Comparison of ENCODE assay signal across 8 mouse cellular contexts in genomic region chr5:125134391-125134790, GRCm38 (mm10). TPM values are rescaled to one million over a fixed set of nuclear protein-coding genes. Genes with fewer than 3 reads are reported as not detected.
DNase-seq lines count a peak whose midpoint lies in the region; ATAC-seq lines count a peak whose summit lies in the region.

No protein-coding gene starts in this region.

- 44% methylated on average over 7 of the region's 7 CpGs for WGBS in neural tube, embryonic 11.5 days
- WGBS in embryonic facial prominence, embryonic 12.5 days: 36% methylated on average over 7 of the region's 7 CpGs
- WGBS in hindbrain, embryonic 13.5 days: 18% methylated on average over 7 of the region's 7 CpGs
- WGBS in midbrain, embryonic 15.5 days: 21% methylated on average over 7 of the region's 7 CpGs
- 58% methylated on average over 7 of the region's 7 CpGs for WGBS in liver, embryonic 11.5 days

- no peak overlapping the region for H3K9ac ChIP-seq in neural tube, embryonic 11.5 days (ENCODE audit: low read length)
- no peak overlapping the region for H3K9ac ChIP-seq in embryonic facial prominence, embryonic 12.5 days
- peak overlapping the region; percentile 46 for H3K9ac ChIP-seq in hindbrain, embryonic 13.5 days
- no peak overlapping the region for H3K9ac ChIP-seq in midbrain, embryonic 15.5 days
- H3K9ac ChIP-seq in liver, embryonic 11.5 days (ENCODE audit: low read depth, low read length): no peak overlapping the region

- peak overlapping the region; percentile 76 for H3K27ac ChIP-seq in neural tube, embryonic 11.5 days (ENCODE audit: low read depth, low read length)
- H3K27ac ChIP-seq in embryonic facial prominence, embryonic 12.5 days: peak overlapping the region; percentile 85
- H3K27ac ChIP-seq in hindbrain, embryonic 13.5 days: peak overlapping the region; percentile 93
- peak overlapping the region; percentile 78 for H3K27ac ChIP-seq in midbrain, embryonic 15.5 days
- no peak overlapping the region for H3K27ac ChIP-seq in liver, embryonic 11.5 days (ENCODE audit: low read depth, low read length)

- H3K9me3 ChIP-seq in neural tube, embryonic 11.5 days (ENCODE audit: control insufficient read depth, low read length): no peaks in the 10 kb centered on the region
- H3K9me3 ChIP-seq in embryonic facial prominence, embryonic 12.5 days: no peaks in the 10 kb centered on the region
- no peaks in the 10 kb centered on the region for H3K9me3 ChIP-seq in hindbrain, embryonic 13.5 days
- H3K9me3 ChIP-seq in midbrain, embryonic 15.5 days: no peaks in the 10 kb centered on the region
- H3K9me3 ChIP-seq in liver, embryonic 11.5 days (ENCODE audit: control insufficient read depth, low read length): no peaks in the 10 kb centered on the region

- peak overlapping the region; percentile 16; the same call in 1 of the 2 replicates for H3K4me2 ChIP-seq in neural tube, embryonic 11.5 days (ENCODE audit: low read depth)
- H3K4me2 ChIP-seq in embryonic facial prominence, embryonic 12.5 days (replicated peaks): no peak overlapping the region
- 0 out of 2 replicates have a peak overlapping the region, but pooled peaks have one; percentile 15 for H3K4me2 ChIP-seq in hindbrain, embryonic 13.5 days
- no peak overlapping the region for H3K4me2 ChIP-seq in midbrain, embryonic 15.5 days
- H3K4me2 ChIP-seq in liver, embryonic 11.5 days: no peak overlapping the region

- peak; percentile 35 for DNase-seq in neural tube, embryonic 11.5 days (ENCODE audit: low spot score)
- DNase-seq in neural tube, embryonic 10.5 days (ENCODE audit: extremely low spot score, low spot score): no peak
- DNase-seq in liver, embryonic 11.5 days (ENCODE audit: low spot score): no peak
- no peak for DNase-seq in left cerebral cortex, adult 9 months (ENCODE audit: low spot score in 2 of 2)

- no peak overlapping the region for H3K4me3 ChIP-seq in neural tube, embryonic 11.5 days (ENCODE audit: low read depth, low read length)
- H3K4me3 ChIP-seq in embryonic facial prominence, embryonic 12.5 days: no peak overlapping the region
- H3K4me3 ChIP-seq in hindbrain, embryonic 13.5 days: no peak overlapping the region
- no peak overlapping the region for H3K4me3 ChIP-seq in midbrain, embryonic 15.5 days
- no peak overlapping the region for H3K4me3 ChIP-seq in liver, embryonic 11.5 days (ENCODE audit: low read depth, low read length)

- ATAC-seq in neural tube, embryonic 11.5 days (ENCODE audit: insufficient read depth, low FRiP score, low TSS enrichment): peak; percentile 21; the same call in 1 of the 2 replicates
- no peak for ATAC-seq in embryonic facial prominence, embryonic 12.5 days (ENCODE audit: insufficient number of reproducible peaks, insufficient read depth, low FRiP score, low TSS enrichment)
- peak; percentile 34 for ATAC-seq in hindbrain, embryonic 13.5 days (ENCODE audit: low FRiP score)
- peak; percentile 21; the same call in 1 of the 2 replicates for ATAC-seq in midbrain, embryonic 15.5 days (replicated peaks)
- ATAC-seq in liver, embryonic 11.5 days (replicated peaks; ENCODE audit: low FRiP score): no peak
- no peak for ATAC-seq in activated CD4-positive, CD25-positive, alpha-beta regulatory T cell, adult 4 months

- no peaks in the 10 kb centered on the region for H3K36me3 ChIP-seq in neural tube, embryonic 11.5 days (ENCODE audit: control insufficient read depth, insufficient read depth, low read length)
- H3K36me3 ChIP-seq in embryonic facial prominence, embryonic 12.5 days: peaks cover 6% of the 10 kb centered on the region; the same call in 1 of the 2 replicates
- H3K36me3 ChIP-seq in hindbrain, embryonic 13.5 days: no peaks in the 10 kb centered on the region
- H3K36me3 ChIP-seq in midbrain, embryonic 15.5 days (replicated peaks): no peaks in the 10 kb centered on the region
- H3K36me3 ChIP-seq in liver, embryonic 11.5 days (ENCODE audit: control insufficient read depth, insufficient read depth, low read length): no peaks in the 10 kb centered on the region

- H3K4me1 ChIP-seq in neural tube, embryonic 11.5 days (ENCODE audit: control insufficient read depth, insufficient read depth, low read length): peaks cover 73% of the 10 kb centered on the region
- peaks cover 91% of the 10 kb centered on the region for H3K4me1 ChIP-seq in embryonic facial prominence, embryonic 12.5 days
- H3K4me1 ChIP-seq in hindbrain, embryonic 13.5 days (replicated peaks): peaks cover 97% of the 10 kb centered on the region
- H3K4me1 ChIP-seq in midbrain, embryonic 15.5 days: peaks cover 76% of the 10 kb centered on the region
- H3K4me1 ChIP-seq in liver, embryonic 11.5 days (replicated peaks; ENCODE audit: control insufficient read depth, insufficient read depth, low read length): peaks cover 52% of the 10 kb centered on the region

- H3K27me3 ChIP-seq in neural tube, embryonic 11.5 days (ENCODE audit: control insufficient read depth, insufficient read depth, low read length): no peaks in the 10 kb centered on the region
- no peaks in the 10 kb centered on the region for H3K27me3 ChIP-seq in embryonic facial prominence, embryonic 12.5 days
- H3K27me3 ChIP-seq in hindbrain, embryonic 13.5 days: no peaks in the 10 kb centered on the region
- no peaks in the 10 kb centered on the region for H3K27me3 ChIP-seq in midbrain, embryonic 15.5 days (replicated peaks)
- no peaks in the 10 kb centered on the region for H3K27me3 ChIP-seq in liver, embryonic 11.5 days (replicated peaks; ENCODE audit: control insufficient read depth, insufficient read depth, low read length)

RNA-seq across cellular contexts. Expression of gene Ncor2, which starts 44.6 kb away (rescaled TPM):
- polyA plus RNA-seq in neural tube, embryonic 11.5 days (2014; fragmentation: Nextera tagmentation; extraction: Ambion mirVana): 23.6 and 24.3 TPM in 2 replicates
- 31.6 and 33.4 TPM in 2 replicates for polyA plus RNA-seq in embryonic facial prominence, embryonic 12.5 days (2016; fragmentation: Nextera tagmentation; extraction: Ambion mirVana)
- 24.8 and 25.1 TPM in 2 replicates for polyA plus RNA-seq in hindbrain, embryonic 13.5 days (2015; fragmentation: Nextera tagmentation; extraction: Ambion mirVana)
- polyA plus RNA-seq in midbrain, embryonic 15.5 days (2015; fragmentation: Nextera tagmentation; extraction: Ambion mirVana): 25.6 and 27.6 TPM in 2 replicates
- 14.0 and 17.2 TPM in 2 replicates for polyA plus RNA-seq in liver, embryonic 11.5 days (2014; fragmentation: Nextera tagmentation; extraction: Ambion mirVana)
- 1 to 10 TPM; 2.9 to 8.0 TPM for polyA plus RNA-seq in activated CD4-positive, CD25-positive, alpha-beta regulatory T cell, adult 4 months (2017; shearing (Covaris generic))

Comparison
In these comparisons a context has a peak if more than half of its experiments do, and no peak if none do; other contexts are left out.
1. ATAC-seq: peak in neural tube, embryonic 11.5 days (single experiment), hindbrain, embryonic 13.5 days (single experiment) and midbrain, embryonic 15.5 days (single experiment); none in embryonic facial prominence, embryonic 12.5 days (single experiment), liver, embryonic 11.5 days (single experiment) and activated CD4-positive, CD25-positive, alpha-beta regulatory T cell, adult 4 months (single experiment).
2. H3K4me2 ChIP-seq: peak in neural tube, embryonic 11.5 days (single experiment) and hindbrain, embryonic 13.5 days (single experiment); none in embryonic facial prominence, embryonic 12.5 days (single experiment), midbrain, embryonic 15.5 days (single experiment) and liver, embryonic 11.5 days (single experiment).